Mouse (Mus musculus) heart, embryonic 11.5 days (tissue): ENCODE data around the gene Zkscan17. TPM values are rescaled to one million over a fixed set of nuclear protein-coding genes. Genes with fewer than 3 reads are reported as not detected.

ENCODE experiments used
- ATAC-seq: fragments of 200-750 bp; cut with Nextera tagmentation; replicated peaks from 2 replicates; pipeline ENCODE4 v1.8.0; 2017; ENCODE audit warnings: moderate library complexity; ENCODE audit not compliant: insufficient number of reproducible peaks, low FRiP score, low TSS enrichment
- H3K27ac ChIP-seq: fragments of 300-500 bp; sonication (generic); 2 replicates; pipeline ENCODE4 v1.5.1; 2014; ENCODE audit warnings: mild to moderate bottlenecking, low read depth, low read length
- H3K27me3 ChIP-seq: fragments of 300-500 bp; sonication (generic); 2 replicates; pipeline ENCODE4 v1.6.1; 2014; ENCODE audit warnings: mild to moderate bottlenecking, low read length, mixed read lengths; ENCODE audit not compliant: control insufficient read depth, insufficient read depth
- H3K36me3 ChIP-seq: fragments of 300-500 bp; sonication (generic); 2 replicates; pipeline ENCODE4 v1.6.1; 2014; ENCODE audit warnings: mild to moderate bottlenecking, low read length, moderate library complexity, mixed read lengths; ENCODE audit not compliant: control insufficient read depth, insufficient read depth
- H3K4me1 ChIP-seq: fragments of 300-500 bp; sonication (generic); 2 replicates; pipeline ENCODE4 v1.6.1; 2014; ENCODE audit warnings: low read length; ENCODE audit not compliant: control insufficient read depth, insufficient read depth
- H3K4me2 ChIP-seq: fragments of 300-500 bp; sonication (generic); 2 replicates; pipeline ENCODE4 v1.6.1; 2014; ENCODE audit warnings: mild to moderate bottlenecking, moderate library complexity
- H3K4me3 ChIP-seq: fragments of 300-500 bp; sonication (generic); 2 replicates; pipeline ENCODE4 v1.5.1; 2014; ENCODE audit warnings: low read depth, low read length
- H3K9ac ChIP-seq: fragments of 300-500 bp; sonication (generic); 2 replicates; pipeline ENCODE4 v1.6.1; 2014; ENCODE audit warnings: mild to moderate bottlenecking, low read depth, low read length, moderate library complexity
- H3K9me3 ChIP-seq: fragments of 300-500 bp; sonication (generic); replicated peaks from 2 replicates; pipeline ENCODE4 v1.6.1; 2016; ENCODE audit warnings: low read length; ENCODE audit not compliant: control insufficient read depth
- WGBS: fragments of 180-500 bp; shearing (Covaris S2); extraction: QIAGEN DNeasy Blood & Tissue Kit; methylation state at CpG from one replicate; pipeline ENCODE4 v1.1.7; 2014; ENCODE audit not compliant: insufficient replicate concordance; 5-methylcytosine and 5-hydroxymethylcytosine counted together
- polyA plus RNA-seq: library from polyadenylated mRNA; unstranded; fragments of >200 nt; fragmentation: Nextera tagmentation; extraction: Ambion mirVana; gene quantifications from 2 replicates; pipeline ENCODE4 v1.2.1, GENCODE M21; 2014

Gene Zkscan17
- polyA plus RNA-seq, 1 experiment from 2014 or later, result 12.8 TPM

- H3K36me3 ChIP-seq, result no peaks in the 10 kb centered on the region
- 77% methylated on average over 6 of the region's 6 CpGs for WGBS
- H3K9ac ChIP-seq, result no peak overlapping the region
- H3K9me3 ChIP-seq, result no peaks in the 10 kb centered on the region
- no peaks in the 10 kb centered on the region for H3K4me1 ChIP-seq
- H3K27me3 ChIP-seq, result no peaks in the 10 kb centered on the region
- H3K4me3 ChIP-seq, result no peak overlapping the region
- H3K4me2 ChIP-seq, result no peak overlapping the region
- no peak for ATAC-seq
- H3K27ac ChIP-seq, result no peak overlapping the region
Observed at GRCm38 (mm10) chr11:59530870-59531535, 4.5 kb upstream of the Zkscan17 start.

- no peak for ATAC-seq
- 72% methylated on average over 5 of the region's 5 CpGs for WGBS
Observed at GRCm38 (mm10) chr11:59530221-59530620, 3.7 kb upstream of the Zkscan17 start.

GRCm38 (mm10) chr11:59525237-59525636 lies 1.3 kb downstream of the Zkscan17 start:
- WGBS, result 8% methylated on average over 10 of the region's 10 CpGs
- H3K36me3 ChIP-seq, result no peaks in the 10 kb centered on the region
- H3K4me3 ChIP-seq, result no peak overlapping the region
- H3K4me2 ChIP-seq, result no peak overlapping the region
- H3K4me1 ChIP-seq, result no peaks in the 10 kb centered on the region
- no peak for ATAC-seq
- H3K27ac ChIP-seq, result no peak overlapping the region
- H3K27me3 ChIP-seq, result no peaks in the 10 kb centered on the region
- H3K9me3 ChIP-seq, result no peaks in the 10 kb centered on the region
- no peak overlapping the region for H3K9ac ChIP-seq

More at GRCm38 (mm10) chr11:59530221-59530620, 3.7 kb upstream of the Zkscan17 start:
- H3K27ac ChIP-seq, result no peak overlapping the region
- no peak overlapping the region for H3K9ac ChIP-seq
- H3K36me3 ChIP-seq, result no peaks in the 10 kb centered on the region
- H3K9me3 ChIP-seq, result no peaks in the 10 kb centered on the region
- H3K4me1 ChIP-seq, result no peaks in the 10 kb centered on the region
- H3K4me2 ChIP-seq, result no peak overlapping the region
- no peaks in the 10 kb centered on the region for H3K27me3 ChIP-seq
- H3K4me3 ChIP-seq, result no peak overlapping the region

- H3K4me3 ChIP-seq, result no peak overlapping the region
- H3K4me2 ChIP-seq, result no peak overlapping the region
- H3K36me3 ChIP-seq, result no peaks in the 10 kb centered on the region
- WGBS, result 91% methylated on average over 2 of the region's 2 CpGs
- no peaks in the 10 kb centered on the region for H3K27me3 ChIP-seq
- no peak overlapping the region for H3K9ac ChIP-seq
- no peak for ATAC-seq
- H3K4me1 ChIP-seq, result peaks cover 5% of the 10 kb centered on the region; the same call in 1 of the 2 replicates
- no peaks in the 10 kb centered on the region for H3K9me3 ChIP-seq
- H3K27ac ChIP-seq, result no peak overlapping the region
Observed at GRCm38 (mm10) chr11:59524150-59524549, 2.4 kb downstream of the Zkscan17 start.

GRCm38 (mm10) chr11:59519741-59520495 lies 6.6 kb downstream of the Zkscan17 start:
- ATAC-seq, result no peak
- no peak overlapping the region for H3K4me3 ChIP-seq
- H3K27ac ChIP-seq, result no peak overlapping the region
- H3K9me3 ChIP-seq, result no peaks in the 10 kb centered on the region
- no peak overlapping the region for H3K9ac ChIP-seq
- peaks cover 5% of the 10 kb centered on the region; the same call in 1 of the 2 replicates for H3K4me1 ChIP-seq
- no peaks in the 10 kb centered on the region for H3K27me3 ChIP-seq
- 61% methylated on average over 6 of the region's 6 CpGs for WGBS
- H3K4me2 ChIP-seq, result no peak overlapping the region
- H3K36me3 ChIP-seq, result no peaks in the 10 kb centered on the region

GRCm38 (mm10) chr11:59518226-59518625 lies 8.3 kb downstream of the Zkscan17 start:
- WGBS, result 55% methylated on average over 10 of the region's 10 CpGs
- Histone ChIP-seq H3K36me3 (no peaks in the 10 kb centered on the region), H3K27me3 (no peaks in the 10 kb centered on the region), H3K4me1 (peaks cover 5% of the 10 kb centered on the region; the same call in 1 of the 2 replicates), H3K4me3 (no peak overlapping the region), H3K27ac (no peak overlapping the region), H3K9ac (no peak overlapping the region), H3K4me2 (no peak overlapping the region), H3K9me3 (no peaks in the 10 kb centered on the region)
- no peak for ATAC-seq

GRCm38 (mm10) chr11:59517441-59517840 lies 9.1 kb downstream of the Zkscan17 start:
- no peak overlapping the region for H3K4me2 ChIP-seq
- H3K9ac ChIP-seq, result no peak overlapping the region
- no peak overlapping the region for H3K27ac ChIP-seq
- ATAC-seq, result no peak
- H3K9me3 ChIP-seq, result no peaks in the 10 kb centered on the region
- no peak overlapping the region for H3K4me3 ChIP-seq
- H3K4me1 ChIP-seq, result peaks cover 5% of the 10 kb centered on the region; the same call in 1 of the 2 replicates
- WGBS, result 86% methylated on average over 1 of the region's 1 CpGs
- H3K27me3 ChIP-seq, result no peaks in the 10 kb centered on the region
- H3K36me3 ChIP-seq, result no peaks in the 10 kb centered on the region

GRCm38 (mm10) chr11:59514789-59515188 lies 11.8 kb downstream of the Zkscan17 start:
- ATAC-seq, result no peak
- no peak overlapping the region for H3K4me2 ChIP-seq
- 68% methylated on average over 3 of the region's 3 CpGs for WGBS
- H3K27me3 ChIP-seq, result no peaks in the 10 kb centered on the region
- H3K27ac ChIP-seq, result peak overlapping the region; percentile 79
- H3K36me3 ChIP-seq, result no peaks in the 10 kb centered on the region
- peaks cover 3% of the 10 kb centered on the region; the same call in 1 of the 2 replicates for H3K4me1 ChIP-seq
- no peak overlapping the region for H3K9ac ChIP-seq
- no peaks in the 10 kb centered on the region for H3K9me3 ChIP-seq
- no peak overlapping the region for H3K4me3 ChIP-seq
